Mouse (Mus musculus): Measurements from ENCODE around the gene Gm7534.

The Gm7534 gene

DNA sequence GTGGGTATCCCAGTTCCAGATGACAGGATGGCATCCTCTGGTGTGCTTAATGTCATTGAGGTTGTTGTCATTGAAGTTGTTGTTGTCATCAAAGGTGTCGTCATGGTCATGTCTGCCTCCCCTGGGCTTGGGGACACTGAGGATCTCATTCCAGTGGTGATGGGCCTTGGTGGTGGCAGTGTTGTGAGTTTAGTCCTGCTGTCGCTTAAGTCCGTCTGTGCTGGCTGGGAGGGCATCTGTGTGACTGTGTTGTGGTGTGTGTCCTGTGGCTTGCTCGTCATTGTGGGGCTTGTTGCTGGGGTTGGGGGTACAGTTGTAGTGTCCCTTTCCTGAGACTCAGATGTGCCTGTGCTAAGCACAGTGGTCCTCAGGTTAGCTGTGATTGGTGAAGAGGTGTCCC is at the start of gene Gm7534:
Gene Gm7534, minus strand, starts transcription at position 101 of the 400 bp plus-strand sequence.
- no peak for DNase-seq

DNA sequence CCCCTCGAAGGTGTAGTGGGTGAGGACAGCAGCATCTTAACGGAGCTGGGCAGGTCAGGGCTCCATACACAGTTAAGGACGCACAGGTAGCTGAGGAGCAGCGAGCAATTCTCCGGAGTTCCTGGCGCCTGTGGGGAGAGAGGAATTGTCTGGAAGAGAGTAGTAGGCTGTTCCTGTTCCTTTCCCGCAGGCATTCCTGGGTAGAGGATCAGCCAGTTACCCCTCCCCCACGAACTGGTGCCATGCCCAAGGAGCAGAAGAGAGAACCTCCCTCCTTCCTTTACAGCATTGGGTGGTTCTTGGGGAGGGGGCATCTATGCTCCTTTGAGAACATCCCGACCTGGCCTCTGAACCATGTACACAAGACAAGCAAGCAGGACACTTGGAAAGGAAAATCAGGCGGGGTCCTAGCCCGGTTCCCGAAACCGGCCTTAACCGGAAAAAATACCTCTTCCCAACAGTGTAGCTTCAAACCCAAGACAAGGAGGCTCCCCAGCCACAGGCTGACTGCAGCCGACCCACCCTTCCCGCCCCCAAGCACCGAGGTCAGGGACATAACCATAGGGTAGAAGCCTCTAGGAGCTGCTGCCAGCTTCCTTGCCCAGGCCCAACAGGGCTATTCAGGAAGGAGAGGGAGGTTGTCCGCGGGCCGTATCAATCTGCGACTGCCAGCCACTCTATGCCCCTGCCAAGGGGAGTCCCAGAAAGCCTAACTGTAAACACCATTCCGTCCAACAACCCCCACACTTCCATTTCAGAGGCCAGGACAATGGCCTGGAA is 49.5 kb upstream of the Gm7534 start:
- DNase-seq = no peak

GRCm38 (mm10) chr4:134251241-134252130 is 48.7 kb upstream of the Gm7534 start:
- peak; percentile 78 for DNase-seq

DNA sequence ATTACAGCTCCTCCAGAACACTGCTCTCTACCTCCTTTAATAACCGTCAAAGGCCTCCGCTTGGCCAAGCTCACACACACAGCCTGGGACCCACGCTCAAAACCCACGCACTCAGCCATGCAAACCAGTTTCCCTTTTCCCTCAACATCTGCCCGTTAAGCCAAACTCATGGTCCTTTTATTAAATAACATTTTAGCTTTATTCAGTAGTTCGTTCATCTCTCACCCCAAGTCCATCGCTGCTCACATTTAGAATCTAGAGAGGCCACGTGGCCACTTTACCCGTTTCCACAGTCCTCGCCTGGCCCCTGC is 48.1 kb upstream of the Gm7534 start:
- DNase-seq = no peak

DNA sequence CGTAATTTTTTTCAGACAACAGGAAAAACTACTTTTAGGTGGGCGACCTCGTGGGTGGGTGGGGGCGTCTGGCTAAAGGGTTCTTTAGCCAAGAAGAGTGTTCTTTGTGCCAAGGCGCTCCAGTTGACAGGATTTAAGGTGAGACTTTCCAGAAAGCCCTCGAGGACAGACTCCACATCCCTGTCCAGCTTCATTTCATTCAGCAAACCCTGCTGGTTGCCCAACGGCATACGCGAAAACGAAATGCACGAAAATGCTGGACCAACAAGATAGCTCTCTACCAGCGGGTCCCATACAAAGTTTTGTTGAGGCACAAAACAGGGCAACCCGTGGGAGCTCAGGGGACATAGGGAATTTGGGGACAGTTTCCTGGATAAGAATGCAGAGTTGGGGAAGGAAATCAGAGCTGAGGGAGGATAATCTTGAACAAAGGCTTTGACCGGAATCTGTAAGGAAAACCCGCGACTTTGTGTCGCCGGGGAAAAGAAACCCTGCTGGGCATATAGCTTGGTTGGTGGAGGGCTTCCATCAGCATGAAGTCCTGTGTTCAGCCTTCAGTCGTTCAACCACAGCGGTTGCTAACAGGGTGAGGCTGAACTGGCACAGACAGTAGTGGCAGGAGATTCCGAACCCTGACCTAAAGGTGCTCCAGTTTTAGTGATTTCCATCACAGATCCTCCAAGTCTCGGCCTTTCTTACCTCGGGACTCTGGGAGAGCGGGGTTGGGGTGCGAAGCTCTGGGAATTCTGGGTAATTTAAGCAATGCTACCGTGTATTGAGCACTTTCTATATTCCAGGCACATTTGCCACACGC is 47.5 kb upstream of the Gm7534 start:
- no peak for DNase-seq

GRCm38 (mm10) chr4:134249651-134250050 is 46.8 kb upstream of the Gm7534 start:
- DNase-seq = peak; percentile 93

DNA sequence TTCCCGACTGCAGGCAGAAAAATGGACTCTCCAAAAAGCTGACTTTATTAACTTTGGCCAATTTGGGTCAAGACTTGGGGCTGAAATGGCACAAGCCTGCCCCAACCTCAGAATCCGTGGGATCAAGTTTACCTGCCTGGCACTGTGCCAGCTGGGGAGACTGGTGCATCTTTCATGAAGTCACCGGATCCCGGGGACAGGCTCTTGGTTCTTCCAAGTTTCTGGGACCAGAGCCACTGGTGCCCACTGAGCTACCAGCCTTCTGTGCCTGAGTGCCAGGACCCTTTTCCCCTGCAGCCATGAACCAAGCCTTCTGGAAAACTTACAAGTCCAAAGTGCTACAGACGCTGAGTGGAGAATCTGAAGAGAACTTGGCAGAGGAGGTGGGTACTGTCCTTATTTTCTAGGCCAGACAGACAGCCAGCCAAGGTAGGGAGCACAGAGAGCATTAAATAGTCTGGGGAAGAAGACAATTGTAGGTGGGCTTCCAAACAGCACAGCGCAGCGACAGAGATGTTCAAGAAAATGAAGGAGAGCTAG is 44.0 kb upstream of the Gm7534 start, which contains the start of gene Gm30191:
Gene Gm30191, plus strand, starts transcription at position 217 of the 540 bp plus-strand sequence.
- no peak for DNase-seq

DNA sequence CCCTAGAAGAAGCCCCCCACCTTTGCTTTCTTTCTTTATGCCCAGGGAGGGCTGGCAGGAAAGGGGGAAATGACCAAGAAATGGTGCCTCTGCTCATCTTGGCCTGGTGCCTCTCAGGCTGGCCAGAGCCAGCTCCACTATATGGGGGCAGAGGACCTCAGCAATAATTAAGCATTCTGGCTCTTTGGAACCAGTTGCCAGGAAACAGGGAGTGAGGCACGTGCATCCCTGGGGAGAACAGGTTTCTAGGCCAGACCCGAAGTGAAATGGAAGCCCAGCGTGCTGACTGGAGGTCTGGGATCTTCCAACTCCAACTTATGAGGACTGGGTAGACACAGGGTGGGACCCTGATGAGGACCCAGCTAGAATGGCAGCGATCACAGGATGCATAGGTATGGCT is 43.5 kb upstream of the Gm7534 start:
- no peak for DNase-seq

GRCm38 (mm10) chr4:134245148-134245843 is 42.5 kb upstream of the Gm7534 start, which contains the start of gene Zfp593:
Gene Zfp593 (minus strand): TSS chr4:134245592.
- DNase-seq = peak; percentile 99

GRCm38 (mm10) chr4:134243516-134244250 is 40.9 kb upstream of the Gm7534 start, which contains the start of gene E130218I03Rik:
Gene E130218I03Rik (plus strand): TSS chr4:134243662.
- peak; percentile 8 for DNase-seq

GRCm38 (mm10) chr4:134238686-134239085 is 35.9 kb upstream of the Gm7534 start:
- no peak for DNase-seq

DNA sequence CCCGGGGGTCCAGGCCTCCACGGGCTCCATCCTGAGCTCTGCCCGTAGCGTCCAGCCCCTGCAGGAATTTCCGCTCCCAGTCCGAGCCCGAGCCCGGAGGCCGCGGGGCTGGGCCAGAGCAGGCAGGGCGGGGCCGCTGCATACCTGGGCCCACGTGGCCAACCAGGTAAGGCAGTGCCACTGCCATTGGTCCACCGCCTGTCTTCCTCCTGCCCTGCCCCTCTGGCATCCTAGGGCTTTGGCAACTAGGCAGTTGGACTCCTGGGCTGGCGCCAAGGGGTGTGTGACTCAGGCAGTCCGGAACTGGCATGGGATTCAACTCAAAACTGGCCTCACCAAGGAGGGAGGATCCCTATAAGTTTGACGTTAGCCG is 35.5 kb upstream of the Gm7534 start, which contains the start of gene Cnksr1:
Gene Cnksr1, minus strand, starts transcription at position 121 of the 373 bp plus-strand sequence.
- DNase-seq = no peak

DNA sequence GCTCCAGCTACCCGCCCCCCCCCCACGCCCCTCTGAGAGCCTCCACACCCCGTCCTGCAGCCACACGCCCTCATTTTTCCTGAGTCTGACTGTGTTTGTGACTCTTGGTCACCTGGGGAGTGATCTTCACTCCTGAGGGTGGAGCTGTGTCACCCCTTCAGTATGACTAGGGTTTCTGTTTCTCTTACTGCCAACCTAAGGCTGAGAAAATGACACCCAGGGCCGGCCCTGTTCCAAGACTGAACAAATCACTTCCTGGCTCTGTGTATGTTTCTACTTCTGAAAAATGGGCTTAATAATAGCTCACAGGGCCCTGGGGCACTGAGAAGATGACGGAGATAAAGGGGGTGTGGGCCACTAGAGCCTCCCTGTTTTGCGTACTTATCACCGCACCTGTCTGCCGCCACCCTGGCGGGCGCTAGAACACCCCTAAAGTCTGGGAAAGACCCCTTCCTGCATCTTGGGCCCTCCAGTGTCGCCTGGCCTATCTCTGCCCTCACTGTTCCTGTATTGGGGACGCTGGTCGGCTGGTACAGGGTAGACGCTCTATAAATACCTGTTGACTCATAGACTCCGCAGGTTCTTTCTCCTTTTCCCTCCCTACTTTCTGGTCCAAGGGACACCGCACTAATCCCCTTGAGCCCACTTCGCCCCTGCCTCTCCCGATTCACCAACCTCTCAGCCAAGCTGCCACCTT is 34.9 kb upstream of the Gm7534 start:
- DNase-seq = no peak

GRCm38 (mm10) chr4:134234876-134235275 is 32.1 kb upstream of the Gm7534 start:
- no peak for DNase-seq

GRCm38 (mm10) chr4:134230431-134230830 is 27.6 kb upstream of the Gm7534 start:
- DNase-seq = no peak

- peak; percentile 42 for DNase-seq
These were observed 24.4 kb upstream of the Gm7534 start, which contains the start of gene Catsper4 for GRCm38 (mm10) chr4:134227194-134227593. Gene Catsper4 (minus strand): TSS chr4:134227383.

DNA sequence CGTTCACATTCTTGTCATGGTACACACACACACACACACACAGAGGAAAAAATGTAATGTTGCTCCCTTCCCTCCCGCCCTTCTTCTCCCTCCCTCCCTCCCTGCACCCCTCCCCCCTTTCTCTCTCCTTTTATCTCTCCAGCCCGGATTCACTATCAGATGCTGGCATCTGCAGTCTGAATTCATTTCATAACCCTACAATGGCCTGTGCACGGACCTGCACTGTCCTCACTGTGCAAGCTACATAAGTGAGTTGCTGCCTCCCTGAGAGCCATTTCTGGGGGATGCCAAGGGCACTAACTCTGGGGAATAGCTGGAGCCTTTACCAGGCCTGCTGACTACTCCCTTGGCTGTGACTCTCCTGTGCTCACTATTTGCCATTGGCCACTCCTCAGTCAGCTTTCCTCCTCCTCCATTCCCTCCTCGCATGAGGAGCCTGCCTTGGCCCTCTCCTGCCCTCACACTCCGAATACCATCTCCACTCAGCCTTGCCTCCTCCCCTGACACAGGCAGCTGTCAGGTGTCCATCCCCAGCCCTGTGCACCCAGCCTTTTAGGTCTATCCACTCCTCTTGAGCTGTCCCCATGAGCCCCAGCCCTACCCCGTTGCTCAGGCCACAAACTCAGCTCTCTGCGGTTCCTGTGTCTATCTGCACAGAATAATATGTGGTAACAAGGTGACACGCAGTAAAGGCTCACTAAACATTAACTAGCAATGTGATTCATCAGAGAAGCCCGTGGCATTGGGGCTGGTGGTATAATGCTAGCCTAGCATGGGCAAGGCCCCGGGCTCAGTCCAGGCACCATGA is 20.2 kb upstream of the Gm7534 start:
- DNase-seq = no peak

GRCm38 (mm10) chr4:134206488-134207053 is 3.8 kb upstream of the Gm7534 start:
- DNase-seq = no peak

GRCm38 (mm10) chr4:134203340-134203896 is 614 bp upstream of the Gm7534 start:
- no peak for DNase-seq

Measured in thymus, postnatal 4 days (tissue).